Mouse (Mus musculus) adipocyte (in vitro differentiated cells): ENCODE measurements around the gene Zc3h12a.

Experiments
- DNase-seq: peaks from one replicate; pipeline ENCODE4 v3.0.0-alpha.2; 2016; ENCODE audit warnings: low spot score

Gene Zc3h12a

GRCm38 (mm10) chr4:125115081-125115480, 12.6 kb downstream of the Zc3h12a start:
- no peak for DNase-seq

GRCm38 (mm10) chr4:125114638-125115037, 13.0 kb downstream of the Zc3h12a start:
- peak; percentile 83 for DNase-seq

DNA sequence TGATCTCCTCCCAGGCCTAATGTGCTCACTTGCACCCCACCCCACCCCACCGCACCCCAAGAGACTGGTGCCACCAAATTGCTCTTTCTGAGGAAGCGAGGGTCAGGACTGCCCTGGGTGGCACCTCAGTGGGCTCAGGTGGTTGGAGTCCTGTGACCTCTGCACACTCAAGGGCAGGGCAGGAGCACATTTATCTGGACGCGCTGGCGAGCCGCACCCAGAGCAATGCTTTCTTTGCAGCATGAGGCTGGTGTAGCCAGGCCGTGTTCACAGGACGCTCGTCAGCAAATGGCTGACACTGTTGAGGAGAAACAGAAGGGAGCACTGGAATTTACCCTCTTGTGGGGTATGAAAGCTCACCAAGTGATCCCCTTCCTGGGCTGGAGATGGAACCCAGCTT, 22.3 kb downstream of the Zc3h12a start:
- no peak for DNase-seq

DNA sequence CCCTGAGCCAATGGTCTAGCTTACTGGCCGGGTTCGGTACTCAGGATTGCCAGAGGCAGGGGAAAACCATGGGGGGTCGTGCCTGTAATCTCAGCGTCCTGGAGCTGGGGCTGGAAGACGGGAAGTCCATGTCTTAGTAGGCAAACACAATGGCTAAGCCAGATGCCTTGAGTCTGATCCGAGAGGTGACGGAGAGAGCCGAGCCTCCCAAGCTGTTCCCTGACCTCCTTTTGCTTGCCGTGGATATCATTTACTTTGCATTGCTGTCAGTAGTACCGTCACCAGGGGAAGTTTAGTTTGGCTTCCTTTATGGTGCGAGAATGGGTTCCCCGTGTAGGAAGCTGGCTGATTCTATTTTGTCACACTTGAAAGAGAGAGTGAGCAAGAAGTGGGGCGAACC, 26.3 kb downstream of the Zc3h12a start:
- DNase-seq, result no peak

DNA sequence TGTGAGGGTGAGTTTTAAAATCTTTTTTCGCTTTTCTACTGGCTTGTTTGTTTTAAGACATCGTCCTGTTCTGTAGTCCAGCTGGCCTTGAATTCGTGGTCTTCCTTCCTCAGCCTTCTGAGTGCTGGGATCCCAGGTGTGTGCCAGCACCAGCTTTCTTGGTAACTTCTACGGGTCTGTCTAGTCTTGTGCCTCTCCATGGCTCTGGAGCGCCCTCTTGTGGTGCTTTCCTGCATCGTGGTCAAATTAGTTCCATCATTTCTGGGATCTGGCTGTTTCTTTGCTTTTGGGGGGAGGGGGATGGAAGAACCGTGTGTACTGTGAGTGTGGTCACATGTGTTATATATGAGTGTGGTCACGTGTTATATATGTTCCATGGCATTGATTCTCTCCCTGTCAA, 28.2 kb downstream of the Zc3h12a start:
- DNase-seq, result peak; percentile 87

DNA sequence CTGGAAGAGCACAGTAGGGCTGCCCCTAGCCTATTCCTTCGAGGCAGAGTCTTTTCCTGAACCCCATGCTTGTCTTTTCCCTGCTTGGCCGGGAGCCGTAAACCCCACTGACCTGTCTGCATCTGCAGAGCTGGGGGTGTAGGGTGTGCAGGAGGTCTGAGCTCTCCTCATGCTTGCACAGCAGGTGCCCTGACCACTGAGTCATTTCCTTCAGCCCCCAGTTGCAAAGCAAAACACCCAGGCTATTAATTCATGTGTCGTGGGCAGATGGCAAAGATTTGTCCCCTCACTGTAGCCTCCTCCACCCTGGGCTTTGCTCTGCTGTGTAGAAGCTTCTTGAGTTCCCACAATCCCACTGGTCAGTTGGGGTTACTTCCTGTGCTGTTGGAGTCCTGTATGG, 30.2 kb downstream of the Zc3h12a start:
- no peak for DNase-seq

GRCm38 (mm10) chr4:125096066-125096465, 31.6 kb downstream of the Zc3h12a start:
- no peak for DNase-seq

DNA sequence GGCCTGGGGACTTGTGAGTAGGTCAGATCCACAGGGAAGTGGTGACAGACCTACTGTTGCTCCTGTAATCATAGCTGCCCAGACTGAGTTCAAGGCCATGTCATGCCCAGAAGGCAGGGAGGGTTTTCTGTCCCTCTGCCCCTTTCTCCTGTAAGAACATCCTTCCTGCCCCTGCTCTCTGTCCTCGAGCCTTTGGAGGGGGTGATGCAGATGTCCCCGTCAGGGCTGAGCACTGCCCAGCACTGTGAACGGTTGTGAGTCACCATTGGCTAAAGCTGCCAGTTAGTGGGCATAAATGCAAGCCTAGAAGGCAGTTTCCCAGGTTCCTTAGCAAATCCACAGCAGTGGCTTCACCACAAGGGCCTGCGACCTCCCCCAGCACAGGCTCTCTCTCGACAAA, 34.6 kb downstream of the Zc3h12a start:
- no peak for DNase-seq

DNA sequence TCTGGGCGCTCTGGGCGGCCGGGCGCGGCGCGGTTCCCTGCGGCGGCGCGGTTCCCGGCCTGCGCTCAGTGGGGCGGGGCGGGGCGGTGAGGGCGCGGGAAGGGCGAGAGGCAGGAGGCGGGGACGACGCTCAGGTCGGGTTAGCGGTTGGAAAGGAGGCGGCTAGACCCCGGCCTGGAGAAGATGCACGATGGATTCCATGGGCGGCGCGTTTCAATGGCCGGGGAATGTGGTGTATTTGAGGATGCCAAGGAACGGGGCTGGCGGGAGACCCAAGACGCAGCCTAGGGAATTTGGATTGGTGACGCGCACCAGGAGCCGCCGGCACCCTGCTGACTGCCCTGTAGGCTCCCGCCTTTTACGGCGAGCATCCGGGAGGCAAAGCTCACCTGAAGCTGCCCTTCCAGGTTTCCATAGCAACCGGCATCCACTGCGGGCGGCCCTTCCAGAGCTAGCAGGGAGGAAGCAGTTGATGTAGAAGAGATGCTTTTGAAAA, 42.2 kb downstream of the Zc3h12a start:
- DNase-seq, result no peak

GRCm38 (mm10) chr4:125084403-125085345, 43.0 kb downstream of the Zc3h12a start, which contains the start of gene Meaf6:
Meaf6 (plus strand) TSS chr4:125085134.
- DNase-seq, result peak; percentile 80

- DNase-seq, result no peak
Observed at GRCm38 (mm10) chr4:125078698-125079097, 48.9 kb downstream of the Zc3h12a start.

GRCm38 (mm10) chr4:125077700-125078099, 49.9 kb downstream of the Zc3h12a start:
- no peak for DNase-seq
